In genomic region chr2:132515607-132516006, GRCm38 (mm10) we compare ENCODE assay signal across 18 mouse cellular contexts.
A peak's percentile ranks its signal among the peaks of the same experiment; 100 is the strongest.
DNase-seq lines count a peak whose midpoint lies in the region; ATAC-seq and TF ChIP-seq lines count a peak whose summit lies in the region.
"Had no signal": no experiment of that assay in that cellular context is flagged by ENCODE, and none has a peak within 500 bp of the region (broad histone marks: within the 10 kb centered on the region; RNA-seq: fewer than 3 reads in every experiment).

No protein-coding gene starts in this region.

- H3K27ac ChIP-seq in layer of hippocampus, adult 2 months, result peak overlapping the region; percentile 90; the same call in 1 of the 2 replicates
- peak overlapping the region; percentile 33; the same call in 1 of the 2 replicates for H3K27ac ChIP-seq in thymus, adult 2 months (ENCODE audit: control insufficient read depth, insufficient read depth, low read length)
- H3K27ac ChIP-seq: embryonic facial prominence, embryonic 12.5 days; embryonic facial prominence, embryonic 15.5 days; heart, adult 2 months; heart, embryonic 10.5 days; heart, embryonic 13.5 days; hindbrain, embryonic 12.5 days; hindbrain, embryonic 15.5 days had no signal

- ATAC-seq in frontal cortex, adult (ENCODE audit: low TSS enrichment), result no peak
- ATAC-seq: intestine, postnatal 0 days had no signal

- DNase-seq in cerebellum, adult 9-11 months, result peak; percentile 40
- no peak for DNase-seq in cerebellum, adult 8-10 months
- DNase-seq in layer of hippocampus, adult 2 months (ENCODE audit: low spot score in 2 of 2), result no peak
- no peak for DNase-seq in layer of hippocampus, adult 18-20 months (ENCODE audit: low spot score in 2 of 2)
- DNase-seq in thymus, adult 2 months, result no peak
- no peak for DNase-seq in thymus, postnatal 36 days
- DNase-seq in MN1 (ENCODE audit: low spot score), result peak; percentile 87
- DNase-seq: adrenal gland, adult 8-10 months; gastrocnemius, postnatal 25 days had no signal

- H3K4me3 ChIP-seq in layer of hippocampus, adult 2 months, result no peak overlapping the region
- H3K4me3 ChIP-seq in thymus, adult 2 months (ENCODE audit: control insufficient read depth, insufficient read depth, low read length), result no peak overlapping the region
- H3K4me3 ChIP-seq: embryonic facial prominence, embryonic 12.5 days; embryonic facial prominence, embryonic 15.5 days; heart, adult 2 months; heart, embryonic 10.5 days; heart, embryonic 13.5 days; hindbrain, embryonic 12.5 days; hindbrain, embryonic 15.5 days had no signal

- no peaks in the 10 kb centered on the region for H3K27me3 ChIP-seq in thymus, adult 2 months (ENCODE audit: control insufficient read depth, insufficient read depth, low read length)
- H3K27me3 ChIP-seq: embryonic facial prominence, embryonic 15.5 days; hindbrain, embryonic 12.5 days; hindbrain, embryonic 15.5 days had no signal

- no peak for TF ChIP-seq CTCF in layer of hippocampus, adult 2 months (conservative IDR thresholded peaks at IDR 0.05)
- TF ChIP-seq CTCF in thymus, adult 2 months (IDR thresholded peaks at IDR 0.05; ENCODE audit: borderline replicate concordance, control insufficient read depth, extremely low read depth, insufficient read depth, low read length, poor library complexity), result no peak

- TF ChIP-seq POLR2A in thymus, adult 2 months (IDR thresholded peaks at IDR 0.05; ENCODE audit: control insufficient read depth, extremely low read depth, insufficient read depth, low read length, poor library complexity), result no peak

- H3K4me1 ChIP-seq in thymus, adult 2 months (replicated peaks; ENCODE audit: control insufficient read depth, insufficient read depth, low read length), result peaks cover 60% of the 10 kb centered on the region

- H3K36me3 ChIP-seq in thymus, adult 2 months (ENCODE audit: control insufficient read depth, insufficient read depth, low read length), result no peaks in the 10 kb centered on the region
- H3K36me3 ChIP-seq: embryonic facial prominence, embryonic 12.5 days; embryonic facial prominence, embryonic 15.5 days; heart, embryonic 10.5 days; heart, embryonic 13.5 days; hindbrain, embryonic 12.5 days; hindbrain, embryonic 15.5 days had no signal

- WGBS in thymus, adult 2 months, result 95% methylated on average over 13 of the region's 13 CpGs

Comparison
In these comparisons a context has a peak if more than half of its experiments do, and no peak if none do; other contexts are left out.
1. DNase-seq: peak in cerebellum, adult 9-11 months (single experiment) and MN1 (single experiment); none in cerebellum, adult 8-10 months (single experiment), layer of hippocampus, adult 2 months (0 of 2), layer of hippocampus, adult 18-20 months (0 of 2), thymus, adult 2 months (single experiment) and thymus, postnatal 36 days (0 of 2).